Mouse (Mus musculus) CD4-positive helper T cell, adult 2 months (primary cell): Measurements from ENCODE around the gene Scp2.

ENCODE experiments used
- DNase-seq: peaks from one replicate; pipeline ENCODE4 v3.0.0-alpha.2; 2012; ENCODE audit warnings: low read depth, missing footprints, low spot score

Scp2 gene

GRCm38 (mm10) chr4:108059601-108060379 is 85.0 kb downstream of the Scp2 start:
- no peak for DNase-seq

GRCm38 (mm10) chr4:108058166-108058565 is 86.6 kb downstream of the Scp2 start:
- no peak for DNase-seq

DNA sequence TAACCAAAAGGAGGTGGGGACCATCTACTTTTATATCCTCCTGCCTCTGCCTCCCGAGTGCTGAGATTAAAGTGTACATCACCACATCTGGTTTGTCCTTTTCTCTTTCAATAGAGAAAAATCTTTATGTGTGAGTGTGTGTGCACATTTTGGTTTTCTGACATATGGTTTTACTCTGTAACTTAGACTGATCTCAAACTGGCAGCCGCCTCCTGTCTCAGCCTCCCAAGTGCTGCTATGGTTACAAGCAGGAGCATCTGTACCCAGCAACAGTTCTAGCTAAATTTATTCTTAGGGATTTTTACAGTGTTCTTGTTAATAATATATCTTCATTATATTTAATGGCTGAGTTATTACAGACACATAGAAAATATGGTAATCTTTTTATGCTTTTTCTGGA is 87.6 kb downstream of the Scp2 start:
- DNase-seq: no peak

DNA sequence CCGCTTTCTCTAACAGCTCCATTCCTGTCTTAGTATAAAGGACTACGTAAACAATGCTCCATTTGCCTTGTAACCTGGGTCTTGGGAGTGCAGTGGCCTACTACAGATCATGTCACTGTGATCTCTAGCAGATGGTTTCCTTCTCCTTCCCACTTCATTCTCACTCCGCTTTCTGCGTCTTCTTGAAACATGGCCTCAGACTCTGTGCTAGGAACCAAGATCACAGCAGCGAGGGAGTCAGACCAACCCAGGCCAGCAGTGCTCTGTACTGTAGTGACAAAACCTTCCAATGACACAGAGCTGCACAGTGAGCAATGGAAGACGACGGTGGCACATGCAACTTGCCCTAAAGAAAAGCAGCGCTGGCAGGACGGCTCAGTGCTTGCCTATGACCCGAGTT is 88.9 kb downstream of the Scp2 start:
- DNase-seq: no peak

GRCm38 (mm10) chr4:108052673-108053072 is 92.1 kb downstream of the Scp2 start:
- no peak for DNase-seq

DNA sequence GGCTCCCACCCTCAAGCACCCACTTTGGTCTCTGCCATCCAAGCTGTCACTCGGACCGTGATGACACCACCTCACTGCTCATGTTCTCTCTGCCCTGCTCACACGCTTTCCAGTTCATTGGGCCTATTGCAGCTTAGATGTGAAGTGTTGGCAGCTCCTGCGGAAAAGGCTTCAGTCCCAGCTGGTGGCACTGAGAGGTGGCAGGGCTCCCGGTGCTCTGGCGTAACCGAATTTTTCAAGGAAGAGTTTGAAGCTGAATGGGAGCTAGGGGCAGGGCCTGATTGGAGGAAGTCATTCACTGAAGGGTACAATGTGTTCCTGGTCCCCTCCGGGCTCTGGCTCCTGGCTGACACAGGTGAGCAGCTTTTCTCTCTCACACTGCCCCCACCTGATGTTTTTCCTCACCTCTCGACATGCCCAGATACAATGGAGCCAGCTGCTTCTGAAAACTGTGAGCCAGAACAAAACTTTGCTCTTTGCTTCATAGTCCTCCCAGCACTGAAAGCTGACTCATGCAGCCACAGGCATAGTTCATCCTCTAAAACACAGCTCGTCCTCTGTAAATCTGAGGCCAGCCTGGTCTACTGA is 93.0 kb downstream of the Scp2 start:
- DNase-seq: no peak

DNA sequence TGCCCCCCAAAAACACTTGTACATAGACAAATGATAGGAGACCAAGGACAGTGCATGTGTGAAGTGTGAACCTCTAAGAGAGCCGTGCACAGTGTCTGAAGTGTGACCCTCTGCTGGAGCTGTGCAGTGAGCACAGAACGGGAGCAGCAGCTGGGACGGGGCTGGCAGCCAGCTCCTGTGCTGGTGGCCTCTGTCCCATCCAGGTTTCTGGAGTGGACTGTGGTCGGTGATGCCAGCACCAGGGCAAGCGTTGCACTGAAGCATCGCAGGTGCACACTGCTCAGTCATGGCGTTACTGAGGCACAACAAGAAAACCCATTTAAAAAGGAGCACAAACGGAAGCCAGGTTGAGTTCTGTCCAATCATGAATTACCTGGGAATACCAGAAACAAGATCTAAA is 98.7 kb downstream of the Scp2 start:
- no peak for DNase-seq

DNA sequence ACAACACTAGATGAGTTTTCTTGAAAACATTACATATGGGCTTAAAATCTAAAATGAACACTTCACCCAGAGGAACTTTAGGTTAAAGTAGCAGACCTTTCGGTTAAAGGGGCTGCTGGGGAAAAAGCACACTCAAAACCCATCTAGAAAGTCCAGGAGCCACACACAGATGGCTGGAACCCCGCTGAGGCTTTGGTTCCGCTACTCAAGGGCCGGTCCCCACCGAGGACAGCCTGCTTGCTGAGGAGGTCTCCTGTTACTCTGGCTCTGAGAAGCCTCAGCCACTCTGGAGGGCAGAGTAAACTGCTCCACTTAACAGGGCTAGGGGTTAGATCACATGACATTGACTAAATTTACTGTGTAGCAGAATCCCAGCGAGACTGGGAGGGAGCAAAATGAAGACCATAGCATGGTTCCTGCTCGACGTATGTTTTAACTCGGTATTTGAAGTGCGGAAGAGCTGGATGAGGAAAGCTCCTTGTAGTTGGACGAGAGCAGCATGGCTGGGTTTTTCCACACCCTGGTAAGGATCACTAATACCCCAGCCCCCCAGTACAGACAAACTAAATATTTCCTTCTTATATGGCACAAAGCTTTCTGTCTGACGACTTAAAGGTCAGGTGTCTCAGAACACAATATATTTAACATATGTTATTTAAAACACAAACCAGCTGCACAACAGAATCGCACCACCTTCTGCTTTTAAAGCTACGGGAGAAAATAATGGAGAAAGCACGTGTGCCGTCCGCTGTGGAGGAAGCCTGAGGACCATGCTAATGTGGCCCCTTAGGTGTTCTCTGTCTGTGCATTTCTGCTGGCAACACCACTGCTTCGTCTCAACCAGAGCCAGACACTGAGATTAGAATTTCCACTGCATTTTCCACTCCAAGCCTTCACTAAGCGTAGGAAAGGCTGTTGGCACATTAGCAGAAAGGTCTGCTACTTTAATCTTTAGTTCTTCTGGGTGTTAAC is 99.4 kb downstream of the Scp2 start:
- DNase-seq: no peak

DNA sequence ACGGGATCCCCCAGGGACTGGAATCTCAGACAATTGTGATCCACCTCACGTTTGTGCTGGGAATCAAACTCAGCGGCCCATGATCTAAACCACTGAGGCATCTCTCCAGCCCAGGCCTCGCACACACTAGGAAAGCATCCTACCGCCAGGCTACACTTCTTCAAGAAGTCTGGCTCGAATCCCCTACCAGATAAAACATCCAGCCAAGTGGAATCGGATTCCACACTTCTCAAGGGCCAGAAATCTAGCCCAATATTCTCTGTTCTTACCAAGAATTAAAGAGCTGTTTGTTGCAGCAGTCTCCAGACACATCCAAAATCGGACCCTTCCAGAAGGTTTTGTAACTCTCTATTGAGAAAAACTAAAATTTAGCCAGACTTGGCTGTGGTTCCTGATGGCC is 107.8 kb downstream of the Scp2 start:
- DNase-seq: no peak

- DNase-seq: no peak
Measured at GRCm38 (mm10) chr4:108033041-108033764, 111.6 kb downstream of the Scp2 start.

GRCm38 (mm10) chr4:108032352-108032849 is 112.4 kb downstream of the Scp2 start:
- no peak for DNase-seq

- no peak for DNase-seq
Measured at GRCm38 (mm10) chr4:108031502-108032351, 113.1 kb downstream of the Scp2 start.

GRCm38 (mm10) chr4:108030888-108031501 is 113.8 kb downstream of the Scp2 start:
- no peak for DNase-seq

DNA sequence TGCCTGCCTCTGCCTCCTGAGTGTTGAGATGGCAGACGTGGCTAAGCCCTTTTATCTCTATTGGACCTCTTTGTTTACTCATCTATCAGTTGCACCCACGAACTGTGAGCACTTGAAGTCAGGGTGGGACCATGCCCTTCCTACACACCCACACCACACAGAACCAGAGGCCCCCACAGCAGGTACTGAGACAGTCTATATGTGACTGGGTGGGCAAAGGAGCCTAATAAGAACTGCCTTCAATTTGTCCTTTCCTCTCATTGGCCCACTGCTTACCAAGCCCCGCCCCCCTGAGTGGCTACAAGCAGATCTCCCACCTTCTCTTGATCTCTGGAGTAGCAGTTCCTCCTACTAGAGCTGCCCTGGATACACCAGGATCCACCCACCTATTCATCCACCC is 118.6 kb downstream of the Scp2 start:
- DNase-seq: no peak

DNA sequence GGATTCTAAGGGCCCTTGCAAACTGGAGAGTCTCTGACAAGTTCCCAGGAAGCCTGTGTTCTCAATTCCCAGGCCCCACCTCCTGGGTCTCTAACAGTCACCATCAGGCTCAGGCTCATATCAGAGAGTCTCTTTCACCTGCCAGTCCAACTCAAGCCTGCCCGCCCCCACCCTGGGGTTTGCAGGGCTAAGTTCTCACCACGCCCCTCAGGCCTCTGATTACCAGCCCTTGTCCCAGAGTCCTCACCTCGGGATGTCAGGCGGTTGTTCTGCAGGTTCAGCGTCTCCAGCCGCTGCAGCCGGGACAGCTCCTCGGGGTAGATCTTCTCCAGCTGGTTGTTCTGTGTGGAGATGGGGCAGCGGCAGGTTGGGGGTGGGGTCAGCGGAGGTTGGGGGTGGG is 119.5 kb downstream of the Scp2 start:
- DNase-seq: no peak

GRCm38 (mm10) chr4:108024641-108025040 is 120.2 kb downstream of the Scp2 start:
- DNase-seq: no peak

DNA sequence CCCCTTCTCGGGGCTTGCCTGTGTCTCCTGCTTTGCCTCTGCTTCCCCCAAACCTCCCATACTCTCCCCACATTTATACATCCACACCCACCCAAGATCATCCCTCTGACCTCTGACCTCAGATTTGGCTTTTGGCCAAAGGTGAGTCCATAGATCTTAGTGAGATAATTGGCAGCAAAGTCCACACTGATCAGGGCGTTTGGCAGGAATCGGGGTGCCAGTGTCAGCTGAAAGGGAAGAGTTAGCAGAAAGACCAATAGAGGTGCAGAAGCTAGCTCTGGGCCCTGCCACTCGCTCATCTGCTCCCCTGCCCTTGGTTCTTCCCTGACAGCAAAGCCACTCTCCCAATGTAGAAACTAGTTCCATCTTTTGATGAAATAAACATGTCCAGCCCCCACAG is 121.6 kb downstream of the Scp2 start:
- DNase-seq: no peak

GRCm38 (mm10) chr4:108020178-108020577 is 124.6 kb downstream of the Scp2 start:
- DNase-seq: no peak

DNA sequence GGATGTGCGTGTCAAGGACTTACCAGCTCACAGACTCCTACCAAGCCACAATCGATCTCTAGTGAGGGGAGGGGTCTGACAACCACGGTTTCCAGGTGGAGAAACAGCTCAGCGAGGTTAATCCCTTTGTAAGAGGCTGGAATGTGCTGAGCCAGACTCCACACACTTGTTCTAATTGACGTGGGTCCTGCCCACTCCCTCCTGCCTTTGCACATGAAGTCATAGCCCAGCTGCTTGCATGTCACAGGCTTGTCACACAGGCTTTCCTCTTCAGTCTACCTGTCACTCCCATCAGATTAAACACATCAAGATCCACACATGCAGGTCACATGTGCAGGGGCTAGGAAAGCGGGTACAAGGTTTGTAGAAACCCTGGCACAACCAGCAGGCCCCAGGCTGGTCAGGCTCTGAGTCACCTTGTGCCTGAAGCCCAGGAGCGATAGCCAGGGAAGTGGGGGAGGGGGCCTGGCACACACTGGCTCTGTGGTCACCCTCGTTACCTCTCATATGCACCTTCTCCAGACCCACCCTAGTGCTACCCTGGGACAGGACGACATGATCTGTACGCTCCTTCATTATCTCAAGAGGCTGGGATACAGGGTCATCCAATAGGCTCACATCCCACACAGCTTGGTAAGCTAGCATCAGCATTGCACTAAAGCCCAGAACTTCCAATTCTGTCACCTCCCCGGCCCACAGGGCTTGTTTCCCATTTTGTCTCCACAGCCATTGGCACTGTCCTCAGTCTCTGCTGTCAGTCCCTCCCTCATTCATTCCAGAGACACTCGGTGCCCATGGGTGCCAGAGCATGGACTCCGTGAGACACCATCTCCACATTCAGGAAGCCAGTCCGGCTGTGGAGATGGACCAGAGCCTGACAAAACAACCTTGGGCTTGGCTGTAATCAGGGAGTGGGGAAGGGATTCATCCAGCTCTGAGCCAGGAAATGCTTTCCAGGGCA is 125.6 kb downstream of the Scp2 start:
- DNase-seq: no peak
